Mouse (Mus musculus) small intestine, adult 2 months (tissue): ENCODE results near the gene Zmat5. TPM values are rescaled to one million over a fixed set of nuclear protein-coding genes. Genes with fewer than 3 reads are reported as not detected.

ENCODE experiments used
- H3K27ac ChIP-seq: fragments of 200-500 bp; 2 replicates; pipeline ENCODE4 v1.5.1; 2012; ENCODE audit warnings: low read depth, low read length, control low read depth, inconsistent platforms; ENCODE audit not compliant: insufficient read depth
- H3K27me3 ChIP-seq: fragments of 200-500 bp; 2 replicates; pipeline ENCODE4 v1.6.1; 2012; ENCODE audit warnings: mild to moderate bottlenecking, moderate library complexity, low read length, inconsistent platforms; ENCODE audit not compliant: control insufficient read depth, insufficient read depth
- H3K36me3 ChIP-seq: fragments of 200-500 bp; 2 replicates; pipeline ENCODE4 v1.6.1; 2012; ENCODE audit warnings: mild to moderate bottlenecking, low read length, control low read depth, inconsistent platforms; ENCODE audit not compliant: control insufficient read depth, insufficient read depth
- H3K4me1 ChIP-seq: fragments of 200-500 bp; 2 replicates; pipeline ENCODE4 v1.6.1; 2012; ENCODE audit warnings: low read length, inconsistent platforms, mixed read lengths; ENCODE audit not compliant: control insufficient read depth, insufficient read depth, insufficient read length
- H3K4me3 ChIP-seq: fragments of 200-500 bp; 2 replicates; pipeline ENCODE4 v1.5.1; 2012; ENCODE audit warnings: low read depth, mild to moderate bottlenecking, control low read depth, inconsistent platforms, low read length, moderate library complexity
- CTCF ChIP-seq: fragments of 200-500 bp; IDR thresholded peaks from 2 replicates; pipeline ENCODE4 v1.5.1; 2012; ENCODE audit warnings: low read depth, mild to moderate bottlenecking, control low read depth, inconsistent platforms, low read length, moderate library complexity, mixed read lengths; ENCODE audit not compliant: insufficient replicate concordance, insufficient read length; ENCODE audit errors: extremely low read depth
- POLR2A ChIP-seq: fragments of 200-500 bp; IDR thresholded peaks from 2 replicates; pipeline ENCODE4 v1.6.1; 2012; ENCODE audit warnings: low read depth, mild to moderate bottlenecking, control low read depth, inconsistent platforms, low read length, moderate library complexity
- WGBS: fragments of 180-500 bp; shearing (Covaris S2); methylation state at CpG from one replicate; pipeline ENCODE4 v1.1.7; 2018; 5-methylcytosine and 5-hydroxymethylcytosine counted together
- polyA plus RNA-seq: library from polyadenylated mRNA; depleted of rRNA; stranded (reverse); fragments of >200 nt; gene quantifications from 2 replicates; pipeline ENCODE4 v1.2.3, GENCODE M21; 2012; rRNA removed

The Zmat5 gene
- 29.1 and 61.5 TPM in 2 replicates for polyA plus RNA-seq

DNA sequence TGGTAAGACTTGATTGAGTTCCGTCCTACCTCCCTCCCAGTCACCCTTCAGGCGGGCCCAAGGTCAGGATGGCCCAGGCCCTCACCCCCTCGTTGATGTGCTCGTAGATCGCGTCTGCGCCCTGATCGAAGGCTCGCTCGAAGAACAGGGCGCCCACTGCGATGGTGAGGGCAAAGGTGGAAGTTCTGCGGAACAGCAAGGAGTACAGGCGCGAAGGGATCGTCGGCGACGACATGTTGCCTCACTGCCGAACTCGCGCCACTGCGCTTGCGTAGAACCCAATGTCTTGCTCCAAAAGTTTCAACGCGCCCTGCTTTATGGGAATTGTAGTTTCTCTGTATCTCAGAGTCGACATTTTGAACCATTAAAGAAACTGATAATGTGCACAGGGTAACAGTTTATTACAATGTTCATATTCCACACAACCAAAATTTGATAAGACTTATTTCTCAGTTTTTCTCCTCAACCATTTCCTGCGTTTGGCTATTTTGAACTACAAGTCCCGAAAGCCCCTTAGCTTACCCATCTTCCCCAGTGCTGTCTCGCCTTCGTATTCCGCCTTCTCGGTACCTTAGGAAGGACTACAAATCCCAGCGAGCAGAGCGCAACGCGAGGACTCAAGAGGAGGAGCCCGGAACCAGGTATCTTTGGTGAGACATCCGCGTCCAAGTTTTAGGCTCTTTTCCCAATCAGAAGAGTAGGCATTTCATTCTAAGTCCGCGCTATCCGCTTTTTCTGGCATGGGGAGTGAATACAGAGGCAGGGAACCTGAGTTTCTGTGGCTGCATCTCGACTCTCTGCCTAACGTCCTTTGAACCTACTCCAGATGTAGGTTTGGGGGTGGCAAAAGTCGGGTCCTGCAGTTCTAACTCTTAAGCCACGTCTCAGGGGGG, at the start of gene Zmat5, which contains the start of gene Uqcr10:
TSS of gene Zmat5 (plus strand) at position 607 of the 893 bp plus-strand sequence.
TSS of gene Uqcr10 (minus strand) at position 271 of the 893 bp plus-strand sequence.
- peak within 1 kb of the TSS; percentile 77 for H3K4me3 ChIP-seq
- peak; percentile 92 for TF ChIP-seq POLR2A
- TF ChIP-seq CTCF: peak; percentile 4; the same call in 1 of the 2 replicates
- H3K36me3 ChIP-seq: peaks cover 18% of the 10 kb centered on the region
- under 1% methylated on average over 47 of the region's 47 CpGs for WGBS
- H3K27ac ChIP-seq: peak within 1 kb of the TSS; percentile 88
- H3K27me3 ChIP-seq: no peaks in the 10 kb centered on the region
- peaks cover 4% of the 10 kb centered on the region; the same call in 1 of the 2 replicates for H3K4me1 ChIP-seq

DNA sequence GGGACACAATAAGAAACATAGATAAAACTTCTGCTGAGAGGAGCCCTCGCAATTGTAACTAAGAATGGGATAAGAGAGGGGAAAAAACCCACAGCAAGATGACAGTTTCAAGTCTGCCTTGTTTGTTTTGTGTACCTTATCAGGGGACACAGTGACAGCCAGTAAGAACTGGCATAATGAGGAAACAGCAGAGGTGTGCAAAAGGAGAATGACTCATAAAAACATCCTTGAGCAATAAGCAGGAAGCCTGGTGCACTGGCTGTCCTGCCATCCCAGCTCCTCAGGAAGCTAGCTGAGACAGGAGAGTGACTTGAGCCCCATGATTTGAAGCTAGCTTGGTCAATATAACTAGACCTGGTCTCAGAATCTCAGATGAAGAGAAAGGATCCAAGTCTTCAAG, 44.7 kb upstream of the Zmat5 start:
- Histone ChIP-seq H3K36me3 (peaks cover 45% of the 10 kb centered on the region), H3K27me3 (no peaks in the 10 kb centered on the region), H3K4me1 (peaks cover 8% of the 10 kb centered on the region; the same call in 1 of the 2 replicates), H3K27ac (no peak overlapping the region), H3K4me3 (no peak overlapping the region)
- no peak for TF ChIP-seq CTCF
- no peak for TF ChIP-seq POLR2A
- 29% methylated on average over 1 of the region's 1 CpGs for WGBS

DNA sequence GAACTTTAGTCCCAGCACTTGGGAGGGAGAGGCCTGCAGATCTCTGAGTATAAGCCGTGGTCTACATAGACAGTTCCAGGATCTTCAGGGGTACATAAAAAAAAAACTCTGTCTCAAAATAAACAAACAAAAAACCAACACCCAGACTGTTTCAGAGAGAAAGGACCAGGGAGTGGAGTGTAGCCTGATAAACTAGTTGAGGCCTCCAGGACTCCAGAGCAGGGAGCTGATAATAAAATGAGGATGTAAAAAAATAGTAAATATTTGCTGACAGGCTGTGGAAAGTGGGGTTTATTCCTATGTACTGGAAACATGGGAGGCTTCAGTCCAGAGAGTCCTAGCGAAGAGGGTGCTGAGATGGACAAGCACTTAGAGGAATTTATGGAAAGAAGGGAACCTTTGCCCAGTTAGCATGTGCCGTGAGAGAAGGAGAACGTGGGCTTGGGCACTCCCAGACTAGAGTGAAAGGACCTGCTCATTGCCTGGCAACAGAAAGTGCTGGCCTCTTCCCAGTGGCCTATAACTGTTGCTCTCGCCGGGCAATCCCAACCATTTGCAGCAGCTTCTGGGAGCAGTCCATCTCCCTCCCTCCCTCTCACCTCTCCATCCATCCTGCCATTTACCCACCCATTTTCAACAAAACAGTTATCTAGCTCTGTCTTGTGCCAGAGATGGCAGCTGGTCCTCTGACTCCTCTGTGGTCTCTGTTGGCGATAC, 44.0 kb upstream of the Zmat5 start:
- Histone ChIP-seq H3K36me3 (peaks cover 42% of the 10 kb centered on the region), H3K4me3 (no peak overlapping the region), H3K4me1 (peaks cover 8% of the 10 kb centered on the region; the same call in 1 of the 2 replicates), H3K27me3 (no peaks in the 10 kb centered on the region), H3K27ac (no peak overlapping the region)
- TF ChIP-seq POLR2A: no peak
- TF ChIP-seq CTCF: no peak
- 59% methylated on average over 7 of the region's 7 CpGs for WGBS

DNA sequence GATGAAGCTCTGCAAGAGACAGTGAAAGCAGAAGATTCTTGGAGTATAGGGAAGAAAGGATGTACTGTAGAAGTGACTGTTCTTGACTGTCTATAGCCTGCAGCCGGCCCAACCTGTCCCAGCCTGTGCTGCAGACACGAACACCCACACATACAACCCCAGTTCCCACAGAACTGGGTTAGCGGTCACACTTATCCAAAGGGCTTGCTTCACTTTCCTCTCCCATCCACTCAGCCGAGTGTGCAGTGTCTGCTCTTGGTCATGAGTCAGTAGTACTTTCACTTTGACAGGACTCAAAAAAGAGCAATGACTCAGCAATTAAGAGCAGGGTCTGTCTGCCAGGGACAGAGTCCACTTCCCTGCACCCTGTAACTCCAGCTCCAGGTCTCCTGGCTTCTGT, 43.2 kb upstream of the Zmat5 start:
- H3K4me1 ChIP-seq: peaks cover 8% of the 10 kb centered on the region; the same call in 1 of the 2 replicates
- no peak for TF ChIP-seq POLR2A
- TF ChIP-seq CTCF: no peak
- H3K27ac ChIP-seq: no peak overlapping the region
- WGBS: 52% methylated on average over 4 of the region's 4 CpGs
- peaks cover 41% of the 10 kb centered on the region for H3K36me3 ChIP-seq
- H3K27me3 ChIP-seq: no peaks in the 10 kb centered on the region
- H3K4me3 ChIP-seq: no peak overlapping the region

DNA sequence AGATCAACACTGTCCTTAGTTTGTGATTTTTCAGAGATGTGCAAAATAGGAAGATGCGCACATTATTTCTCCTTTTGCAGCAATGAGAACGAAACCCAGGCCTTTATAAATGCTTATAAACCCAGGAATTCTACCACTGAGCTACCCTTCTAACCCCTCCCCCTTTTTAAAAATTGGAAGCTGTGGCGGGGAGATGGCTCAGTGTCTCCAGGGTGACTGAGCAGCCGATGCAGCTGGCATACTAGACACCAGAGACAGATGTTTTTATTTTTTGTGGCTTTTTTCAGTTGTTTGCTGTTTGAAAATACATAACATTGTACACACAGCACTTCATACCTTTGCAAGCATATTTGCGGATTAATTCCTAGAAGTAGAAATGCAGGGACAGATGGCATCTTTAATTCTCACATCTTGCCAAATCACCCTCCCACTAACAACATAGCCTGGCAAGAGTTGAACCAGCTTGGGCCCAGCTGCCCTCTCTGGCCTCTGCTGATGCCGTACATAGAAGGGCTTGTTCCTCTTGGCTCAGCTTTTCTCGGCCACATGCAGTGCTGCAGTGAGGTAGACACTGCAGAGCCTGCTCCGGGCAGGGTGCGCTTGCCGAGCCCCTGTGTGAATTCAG, 42.5 kb upstream of the Zmat5 start:
- no peak overlapping the region for H3K4me3 ChIP-seq
- no peak overlapping the region for H3K27ac ChIP-seq
- peaks cover 39% of the 10 kb centered on the region for H3K36me3 ChIP-seq
- 93% methylated on average over 10 of the region's 10 CpGs for WGBS
- TF ChIP-seq CTCF: no peak
- no peak for TF ChIP-seq POLR2A
- peaks cover 8% of the 10 kb centered on the region; the same call in 1 of the 2 replicates for H3K4me1 ChIP-seq
- H3K27me3 ChIP-seq: no peaks in the 10 kb centered on the region

- Histone ChIP-seq H3K27ac (no peak overlapping the region), H3K27me3 (no peaks in the 10 kb centered on the region), H3K36me3 (peaks cover 37% of the 10 kb centered on the region), H3K4me3 (no peak overlapping the region), H3K4me1 (peaks cover 8% of the 10 kb centered on the region; the same call in 1 of the 2 replicates)
- 96% methylated on average over 11 of the region's 11 CpGs for WGBS
- TF ChIP-seq POLR2A (no peak), CTCF (no peak)
These were observed 42.0 kb upstream of the Zmat5 start for GRCm38 (mm10) chr11:4662496-4662878.
